In the genomic region with DNA sequence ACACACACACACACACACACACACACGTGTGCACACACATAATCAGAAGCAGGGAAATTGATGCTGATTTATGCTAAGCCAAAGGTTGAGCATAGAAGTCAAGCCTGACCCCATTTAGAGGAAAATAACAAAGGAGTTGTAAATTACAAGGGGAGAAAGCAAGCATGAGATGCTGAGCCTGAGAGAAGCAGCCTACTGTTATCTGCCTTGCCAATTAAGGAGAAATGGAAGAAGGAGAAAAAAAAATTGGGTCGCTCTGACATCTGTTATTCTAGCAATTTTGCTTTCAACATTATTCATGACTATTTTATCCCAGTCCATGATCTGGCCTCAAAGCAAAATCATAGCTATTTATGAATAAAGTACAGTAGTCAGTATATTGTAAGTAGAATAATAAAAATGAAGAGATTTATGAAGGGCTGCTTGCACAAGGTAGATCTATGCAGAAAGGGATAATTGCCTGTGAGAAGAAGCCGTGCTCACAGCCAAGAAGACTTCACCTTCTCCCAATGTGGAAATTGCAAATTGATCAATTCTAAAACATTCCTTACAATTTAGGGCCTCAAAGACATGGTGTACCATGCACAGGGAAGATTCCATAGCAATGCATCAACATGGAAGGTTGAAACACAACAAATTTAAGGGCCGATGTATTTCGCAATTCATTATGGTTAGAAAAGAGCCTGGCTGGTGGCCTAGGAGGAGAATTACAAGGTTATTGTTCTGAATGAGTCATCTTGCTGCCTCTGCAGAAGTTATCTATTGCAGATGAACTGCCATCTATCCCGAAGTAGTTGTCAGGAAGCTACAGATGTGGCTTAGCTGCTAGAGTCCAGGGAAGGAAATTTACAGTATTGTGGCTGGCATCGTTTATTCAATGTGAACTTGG, we compare ENCODE assay signal across 18 mouse cellular contexts.
DNase-seq lines count a peak whose midpoint lies in the region; ATAC-seq and TF ChIP-seq lines count a peak whose summit lies in the region.
"Had no signal": no experiment of that assay in that cellular context is flagged by ENCODE, and none has a peak within 500 bp of the region (broad histone marks: within the 10 kb centered on the region; RNA-seq: fewer than 3 reads in every experiment).

No protein-coding gene starts in this region.

- TF ChIP-seq CTCF in brain, embryonic 14.5 days (IDR thresholded peaks at IDR 0.05; ENCODE audit: borderline replicate concordance, extremely low read depth, insufficient read depth, insufficient read length) = no peak

- no peak overlapping the region for H3K4me2 ChIP-seq in midbrain, embryonic 16.5 days (ENCODE audit: low read length)
- H3K4me2 ChIP-seq in midbrain, embryonic 13.5 days (replicated peaks) = no peak overlapping the region
- H3K4me2 ChIP-seq: heart, embryonic 15.5 days; hindbrain, embryonic 15.5 days; liver, embryonic 12.5 days; lung, embryonic 15.5 days had no signal

- no peaks in the 10 kb centered on the region for H3K36me3 ChIP-seq in midbrain, embryonic 16.5 days (ENCODE audit: control insufficient read depth, insufficient read depth, low read length)
- H3K36me3 ChIP-seq in midbrain, embryonic 13.5 days = no peaks in the 10 kb centered on the region
- H3K36me3 ChIP-seq: heart, embryonic 15.5 days; hindbrain, embryonic 15.5 days; limb, embryonic 10.5 days; liver, embryonic 12.5 days; lung, embryonic 15.5 days had no signal

- H3K4me1 ChIP-seq in midbrain, embryonic 16.5 days (ENCODE audit: control insufficient read depth, insufficient read depth, low read length) = no peaks in the 10 kb centered on the region
- H3K4me1 ChIP-seq in midbrain, embryonic 13.5 days (replicated peaks) = no peaks in the 10 kb centered on the region
- H3K4me1 ChIP-seq: heart, embryonic 15.5 days; hindbrain, embryonic 15.5 days; limb, embryonic 10.5 days; liver, embryonic 12.5 days; lung, embryonic 15.5 days had no signal

- WGBS in midbrain, embryonic 16.5 days = 71% methylated on average over 7 of the region's 7 CpGs
- WGBS in midbrain, embryonic 13.5 days = 78% methylated on average over 7 of the region's 7 CpGs

- H3K9me3 ChIP-seq in midbrain, embryonic 16.5 days (replicated peaks; ENCODE audit: control insufficient read depth, low read length, poor library complexity, severe bottlenecking) = no peaks in the 10 kb centered on the region
- H3K9me3 ChIP-seq in midbrain, embryonic 13.5 days = no peaks in the 10 kb centered on the region
- H3K9me3 ChIP-seq: heart, embryonic 15.5 days; hindbrain, embryonic 15.5 days; limb, embryonic 10.5 days; liver, embryonic 12.5 days; lung, embryonic 15.5 days had no signal

- no peak for TF ChIP-seq POLR2A in brain, embryonic 14.5 days (IDR thresholded peaks at IDR 0.05; ENCODE audit: borderline replicate concordance, extremely low read depth, insufficient read depth, insufficient read length, poor library complexity, severe bottlenecking)

- ATAC-seq in midbrain, embryonic 16.5 days = peak; percentile 66; the same call in 1 of the 2 replicates
- ATAC-seq in midbrain, embryonic 13.5 days = no peak
- ATAC-seq: forebrain, embryonic 16.5 days; liver, embryonic 12.5 days had no signal

- no peaks in the 10 kb centered on the region for H3K27me3 ChIP-seq in midbrain, embryonic 16.5 days (ENCODE audit: control insufficient read depth, insufficient read depth, low read depth, low read length)
- H3K27me3 ChIP-seq in midbrain, embryonic 13.5 days = no peaks in the 10 kb centered on the region
- H3K27me3 ChIP-seq: heart, embryonic 15.5 days; hindbrain, embryonic 15.5 days; liver, embryonic 12.5 days; lung, embryonic 15.5 days had no signal

- no peak overlapping the region for H3K9ac ChIP-seq in midbrain, embryonic 16.5 days (ENCODE audit: low read depth, low read length)
- H3K9ac ChIP-seq in midbrain, embryonic 13.5 days (replicated peaks) = no peak overlapping the region
- H3K9ac ChIP-seq: heart, embryonic 15.5 days; hindbrain, embryonic 15.5 days; liver, embryonic 12.5 days; lung, embryonic 15.5 days had no signal

- no peak overlapping the region for H3K4me3 ChIP-seq in midbrain, embryonic 16.5 days (ENCODE audit: low read depth, low read length)
- H3K4me3 ChIP-seq in midbrain, embryonic 13.5 days (replicated peaks) = no peak overlapping the region
- H3K4me3 ChIP-seq: heart, embryonic 15.5 days; hindbrain, embryonic 15.5 days; limb, embryonic 10.5 days; liver, embryonic 12.5 days; lung, embryonic 15.5 days had no signal

- peak; percentile 83 for DNase-seq in adrenal gland, adult 2 months
- peak; percentile 29 for DNase-seq in brain, embryonic 14.5 days (ENCODE audit: low read depth)
- DNase-seq in lung, postnatal 4 days = no peak
- no peak for DNase-seq in T-cell, adult 2 months (ENCODE audit: low spot score)
- DNase-seq in spleen, postnatal 10 days (ENCODE audit: low spot score in 2 of 2) = no peak
- DNase-seq: cerebellum, postnatal 25 days; gastrocnemius, postnatal 10 days; kidney, adult 11 months; kidney, postnatal 4 days; layer of hippocampus, postnatal 36 days had no signal

- H3K27ac ChIP-seq in midbrain, embryonic 16.5 days (ENCODE audit: low read length) = no peak overlapping the region
- H3K27ac ChIP-seq in midbrain, embryonic 13.5 days = no peak overlapping the region
- H3K27ac ChIP-seq: heart, embryonic 15.5 days; hindbrain, embryonic 15.5 days; limb, embryonic 10.5 days; liver, embryonic 12.5 days; lung, embryonic 15.5 days had no signal

Comparison
In these comparisons a context has a peak if more than half of its experiments do, and no peak if none do; other contexts are left out.
1. DNase-seq: peak in adrenal gland, adult 2 months (single experiment) and brain, embryonic 14.5 days (single experiment); none in lung, postnatal 4 days (0 of 2), T-cell, adult 2 months (single experiment) and spleen, postnatal 10 days (0 of 2).